Mouse (Mus musculus): ENCODE results near the gene Gpx4. TPM values are rescaled to one million over a fixed set of nuclear protein-coding genes. Genes with fewer than 3 reads are reported as not detected.
"Not testable (repeated sequence)": the region's sequence is repeated elsewhere in the genome, so short reads cannot be mapped to it uniquely, and the experiment has no call there.

Gene Gpx4
- total RNA-seq, 2 experiments from 2014 or later, result 500 to 536 TPM

GRCm38 (mm10) chr10:80045364-80045763 is 1.6 kb upstream of the Gpx4 start:
- DNase-seq; intact Hi-C loops (cut with DNase I): not testable (repeated sequence)

GRCm38 (mm10) chr10:80045766-80046165 is 1.2 kb upstream of the Gpx4 start:
- no peak for DNase-seq
- intact Hi-C loops (cut with DNase I), result no loop called here

GRCm38 (mm10) chr10:80048396-80048795 is 1.4 kb downstream of the Gpx4 start:
- DNase-seq, result no peak
- intact Hi-C loops (cut with DNase I), result no loop called here

GRCm38 (mm10) chr10:80048834-80049233 is 1.9 kb downstream of the Gpx4 start:
- intact Hi-C loops (cut with DNase I), result no loop called here
- DNase-seq, result no peak

- intact Hi-C loops (cut with DNase I), result no loop called here
Observed at GRCm38 (mm10) chr10:80050244-80050643, 3.3 kb downstream of the Gpx4 start.

GRCm38 (mm10) chr10:80050885-80051617 is 4.1 kb downstream of the Gpx4 start:
- DNase-seq, result no peak
- intact Hi-C loops (cut with DNase I), result no loop called here

More at GRCm38 (mm10) chr10:80050244-80050643, 3.3 kb downstream of the Gpx4 start:
- no peak for DNase-seq

- intact Hi-C loops (cut with DNase I), result no loop called here
- peak in 1 of 2 experiments; percentile 52 for DNase-seq
Observed at GRCm38 (mm10) chr10:80051618-80052373, 4.8 kb downstream of the Gpx4 start.

GRCm38 (mm10) chr10:80052374-80052764 is 5.4 kb downstream of the Gpx4 start:
- intact Hi-C loops (cut with DNase I), result no loop called here
- DNase-seq, result no peak

- peak; percentile 99 to 100 for DNase-seq
- intact Hi-C loops (cut with DNase I), result no loop called here
Observed at GRCm38 (mm10) chr10:80053259-80053780, 6.4 kb downstream of the Gpx4 start.

- intact Hi-C loops (cut with DNase I), result loop anchor here (1.0 kb wide), 1 partner anchor 60 kb away; no protein-coding TSS in a partner anchor
- peak; percentile 54 to 73 for DNase-seq
Observed at GRCm38 (mm10) chr10:80053831-80054815, 7.2 kb downstream of the Gpx4 start.

- not testable (repeated sequence) for DNase-seq
- intact Hi-C loops (cut with DNase I), result loop anchor here (1.0 kb wide), 1 partner anchor 59 kb away; no protein-coding TSS in a partner anchor
Observed at GRCm38 (mm10) chr10:80054911-80055310, 7.9 kb downstream of the Gpx4 start.

GRCm38 (mm10) chr10:80055364-80055763 is 8.4 kb downstream of the Gpx4 start:
- no peak for DNase-seq
- intact Hi-C loops (cut with DNase I), result no loop called here

GRCm38 (mm10) chr10:80055891-80056290 is 8.9 kb downstream of the Gpx4 start:
- intact Hi-C loops (cut with DNase I), result no loop called here
- DNase-seq, result no peak

- DNase-seq, result no peak
- intact Hi-C loops (cut with DNase I), result no loop called here
Observed at GRCm38 (mm10) chr10:80056506-80056905, 9.5 kb downstream of the Gpx4 start.

- no peak for DNase-seq
- intact Hi-C loops (cut with DNase I), result no loop called here
Observed at GRCm38 (mm10) chr10:80056976-80057682, 10.2 kb downstream of the Gpx4 start.

GRCm38 (mm10) chr10:80057683-80058326 is 10.8 kb downstream of the Gpx4 start:
- intact Hi-C loops (cut with DNase I), result no loop called here
- DNase-seq, result no peak

GRCm38 (mm10) chr10:80063104-80063503 is 16.1 kb downstream of the Gpx4 start:
- intact Hi-C loops (cut with DNase I), result no loop called here
- no peak for DNase-seq

- no peak for DNase-seq
- intact Hi-C loops (cut with DNase I), result no loop called here
Observed at GRCm38 (mm10) chr10:80063877-80064650, 17.1 kb downstream of the Gpx4 start.

All from gastrocnemius, postnatal 36 days (tissue).